Mouse (Mus musculus) CD4-positive helper T cell, adult 2 months (primary cell): ENCODE measurements around the gene Gmpr.

Experiments used
- DNase-seq: peaks from one replicate; pipeline ENCODE4 v3.0.0-alpha.2; 2012; ENCODE audit warnings: low read depth, missing footprints, low spot score

Gmpr gene

GRCm38 (mm10) chr13:45600443-45600842 lies 93.2 kb downstream of the Gmpr start:
- no peak for DNase-seq
